Mouse (Mus musculus): ENCODE measurements around the gene Gm49380. TPM values are rescaled to one million over a fixed set of nuclear protein-coding genes. Genes with fewer than 3 reads are reported as not detected.

Gene Gm49380
- polyA plus RNA-seq, 1 experiment from 2014 or later: 0.17 TPM

Other genes starting within 250 kb of the Gm49380 start
- gene Thy1, start 70.1 kb downstream of the Gm49380 start, polyA plus RNA-seq (2015; fragmentation: Nextera tagmentation; extraction: Ambion mirVana): 9.6 and 10.2 TPM in 2 replicates
- gene Usp2, start 46.5 kb downstream of the Gm49380 start, polyA plus RNA-seq (2015; fragmentation: Nextera tagmentation; extraction: Ambion mirVana): 31.9 and 36.8 TPM in 2 replicates
- 0.13 TPM in 1 of 2 replicates, not detected in the other for gene Mfrp, start 11.8 kb downstream of the Gm49380 start, polyA plus RNA-seq (2015; fragmentation: Nextera tagmentation; extraction: Ambion mirVana)
- gene C1qtnf5, start 6.3 kb downstream of the Gm49380 start, polyA plus RNA-seq (2015; fragmentation: Nextera tagmentation; extraction: Ambion mirVana): 4.5 and 5.2 TPM in 2 replicates
- 70.9 and 78.3 TPM in 2 replicates for gene Rnf26, start within 50 bp of the Gm49380 start, polyA plus RNA-seq (2015; fragmentation: Nextera tagmentation; extraction: Ambion mirVana)
- gene Mcam, start 21.0 kb upstream of the Gm49380 start, polyA plus RNA-seq (2015; fragmentation: Nextera tagmentation; extraction: Ambion mirVana): 44.2 and 47.0 TPM in 2 replicates
- 18.6 and 22.9 TPM in 2 replicates for gene Cbl, start 120.5 kb upstream of the Gm49380 start, polyA plus RNA-seq (2015; fragmentation: Nextera tagmentation; extraction: Ambion mirVana)
- not detected in 2 replicates for gene Ccdc153, start 127.2 kb upstream of the Gm49380 start, polyA plus RNA-seq (2015; fragmentation: Nextera tagmentation; extraction: Ambion mirVana)
- gene Pdzd3, start 138.0 kb upstream of the Gm49380 start, polyA plus RNA-seq (2015; fragmentation: Nextera tagmentation; extraction: Ambion mirVana): 7.8 and 8.5 TPM in 2 replicates
- gene Nlrx1, start 155.1 kb upstream of the Gm49380 start, polyA plus RNA-seq (2015; fragmentation: Nextera tagmentation; extraction: Ambion mirVana): 6.5 and 7.9 TPM in 2 replicates
- gene Abcg4, start 175.1 kb upstream of the Gm49380 start, polyA plus RNA-seq (2015; fragmentation: Nextera tagmentation; extraction: Ambion mirVana): 2.5 and 3.4 TPM in 2 replicates
- 27.1 and 27.9 TPM in 2 replicates for gene Hinfp, start 192.2 kb upstream of the Gm49380 start, polyA plus RNA-seq (2015; fragmentation: Nextera tagmentation; extraction: Ambion mirVana)
- gene C2cd2l, start 206.8 kb upstream of the Gm49380 start, polyA plus RNA-seq (2015; fragmentation: Nextera tagmentation; extraction: Ambion mirVana): 6.6 and 8.8 TPM in 2 replicates
- gene Dpagt1, start 212.5 kb upstream of the Gm49380 start, polyA plus RNA-seq (2015; fragmentation: Nextera tagmentation; extraction: Ambion mirVana): 41.7 and 46.7 TPM in 2 replicates
- 390 and 426 TPM in 2 replicates for gene H2afx, start 221.2 kb upstream of the Gm49380 start, polyA plus RNA-seq (2015; fragmentation: Nextera tagmentation; extraction: Ambion mirVana)
- 126 and 145 TPM in 2 replicates for gene Hmbs, start 230.7 kb upstream of the Gm49380 start, polyA plus RNA-seq (2015; fragmentation: Nextera tagmentation; extraction: Ambion mirVana)
- gene Vps11, start 248.2 kb upstream of the Gm49380 start, polyA plus RNA-seq (2015; fragmentation: Nextera tagmentation; extraction: Ambion mirVana): 30.4 and 32.9 TPM in 2 replicates